Mouse (Mus musculus) testis, postnatal 14 days (tissue): ENCODE measurements at regions not wholly inside any gene's neighbourhood (a gene's known extent, or its start where the extent isn't known, plus 50 kb on each side); places are given as distances from the start of the nearest gene placed in this dataset.
A peak's percentile ranks its signal among the peaks of the same experiment; 100 is the strongest.

Experiments used
- DNase-seq: peaks from one replicate; pipeline ENCODE4 v3.0.0; 2021; ENCODE audit warnings: low spot score

DNA sequence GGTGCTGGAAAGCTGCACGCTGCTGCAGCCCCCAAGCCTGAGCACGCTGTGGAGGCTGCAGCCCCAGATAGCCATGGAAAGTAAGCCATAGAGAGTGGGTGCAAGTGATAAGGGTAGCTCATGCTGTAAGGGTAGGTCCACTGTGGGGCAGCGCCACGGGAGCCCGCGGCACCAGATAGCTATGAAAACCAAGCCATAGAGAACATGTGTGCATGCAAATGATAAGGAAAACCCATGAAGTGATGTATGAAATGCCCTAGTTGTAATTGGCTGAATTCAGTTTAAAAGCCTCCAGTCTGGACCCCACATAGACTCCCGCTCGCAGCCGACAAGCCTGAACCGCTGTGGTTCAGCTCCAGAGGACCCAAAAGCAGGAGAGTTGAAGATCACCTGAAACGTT lies 58.8 kb upstream of the L3mbtl3 start:
- DNase-seq = no peak

- DNase-seq = no peak
Observed at GRCm38 (mm10) chr10:26440720-26441119, 64.9 kb upstream of the L3mbtl3 start.

DNA sequence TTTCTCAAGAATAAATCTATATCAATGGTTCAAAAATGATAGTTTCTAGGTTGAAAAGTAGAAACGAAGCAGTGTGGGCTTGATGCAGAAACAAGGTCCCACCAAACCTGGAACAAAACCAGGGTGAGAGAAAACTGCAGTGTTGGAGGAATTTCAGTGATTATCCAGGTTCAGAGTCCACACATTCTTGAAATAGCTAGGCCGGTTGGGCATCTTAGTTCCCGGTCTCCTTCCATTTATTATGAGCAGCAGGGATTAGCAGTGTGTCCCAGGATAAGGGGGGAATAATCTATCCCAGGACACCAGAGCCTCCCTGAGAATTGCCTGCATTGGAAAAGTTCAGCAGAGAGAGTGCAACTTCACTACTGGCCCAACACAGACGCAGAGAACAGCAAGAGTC lies 108.5 kb upstream of the L3mbtl3 start:
- DNase-seq = no peak

GRCm38 (mm10) chr10:26491351-26491750 lies 115.6 kb upstream of the L3mbtl3 start:
- DNase-seq = no peak

DNA sequence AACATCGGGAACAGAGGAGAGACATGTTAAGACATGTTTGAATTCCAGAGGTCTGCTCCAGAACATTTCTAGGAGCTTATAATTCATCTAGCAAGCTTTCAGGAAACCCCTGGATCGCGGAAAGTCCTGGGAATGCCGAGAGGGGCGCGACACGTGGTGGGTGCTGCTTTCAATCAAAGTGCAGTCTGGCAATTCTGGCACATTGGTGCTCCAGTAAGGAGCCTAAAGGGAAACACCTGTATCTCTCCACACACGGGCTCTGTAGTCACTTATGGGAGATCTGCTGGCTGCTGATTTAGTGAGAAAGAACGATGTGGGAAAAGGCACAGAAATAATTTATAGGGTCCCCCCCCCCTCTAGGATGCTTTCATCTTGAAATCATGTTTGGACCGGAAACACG lies 116.4 kb upstream of the L3mbtl3 start:
- no peak for DNase-seq

DNA sequence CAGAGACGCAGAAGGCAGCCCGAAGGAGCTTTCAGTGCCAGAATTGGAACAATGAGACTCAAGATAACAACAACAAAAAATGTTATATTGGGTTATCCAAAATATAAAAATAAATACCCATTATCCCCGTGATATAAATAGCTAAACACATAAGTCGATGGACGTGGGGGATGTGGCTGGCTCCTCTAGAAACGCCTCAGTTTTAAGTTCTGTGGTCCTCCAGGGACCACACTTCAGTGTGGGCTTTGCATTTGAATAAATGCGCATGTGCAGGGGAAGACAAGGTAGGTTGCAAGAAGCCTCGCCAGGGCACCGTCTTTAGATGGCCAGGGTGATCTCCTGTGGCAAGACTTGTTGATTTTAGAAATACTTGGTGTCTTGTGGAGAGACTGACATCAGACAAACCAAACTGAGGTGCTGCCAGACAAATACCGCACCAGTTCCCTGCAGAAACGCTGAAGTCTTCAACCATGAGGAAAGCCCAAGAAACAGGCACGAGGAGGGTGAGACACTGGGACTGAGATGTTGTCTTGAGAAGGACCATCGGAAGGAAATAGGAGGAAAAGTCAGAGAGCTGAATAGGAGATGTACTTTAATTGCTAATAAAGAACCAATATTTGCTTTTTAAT lies 117.2 kb upstream of the L3mbtl3 start:
- no peak for DNase-seq

DNA sequence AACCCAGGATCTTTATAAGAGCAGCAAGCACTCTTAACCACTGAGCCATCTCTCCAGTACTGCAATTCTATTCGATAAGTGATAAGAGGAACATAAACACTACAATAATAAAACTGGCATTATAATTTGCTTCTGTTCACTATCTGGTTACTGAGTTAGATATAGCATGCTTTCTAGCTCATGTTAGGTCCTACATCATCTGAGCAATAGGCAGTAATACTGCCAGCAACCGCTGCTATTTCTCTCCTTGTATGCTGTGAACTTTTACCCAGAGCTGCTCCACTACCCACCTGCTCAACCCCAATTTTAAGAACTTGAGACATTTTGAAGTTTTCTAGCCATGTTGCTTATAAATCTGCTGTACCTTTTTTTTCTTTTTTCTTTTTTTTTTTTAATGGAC lies 118.0 kb upstream of the L3mbtl3 start:
- DNase-seq = no peak

DNA sequence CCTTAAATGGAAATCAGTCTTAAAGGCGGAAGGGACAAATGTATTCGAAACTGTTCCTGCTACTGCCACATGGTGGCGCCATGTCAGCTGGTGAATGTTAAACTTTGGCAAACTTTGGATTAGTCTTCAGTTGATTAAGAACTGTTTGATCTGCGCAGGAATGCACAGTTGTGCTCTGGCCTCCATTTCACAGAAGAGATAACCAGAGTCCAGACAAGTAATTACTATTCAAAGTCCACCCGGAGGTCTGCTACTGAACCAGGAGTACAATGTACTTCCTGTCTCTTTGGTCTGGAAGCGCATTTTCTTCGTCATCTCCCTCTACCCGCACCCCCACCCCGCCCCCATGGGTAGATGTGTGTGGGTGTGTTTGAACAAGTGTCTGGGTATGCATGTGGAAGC lies 118.6 kb upstream of the L3mbtl3 start:
- DNase-seq = peak; percentile 6

DNA sequence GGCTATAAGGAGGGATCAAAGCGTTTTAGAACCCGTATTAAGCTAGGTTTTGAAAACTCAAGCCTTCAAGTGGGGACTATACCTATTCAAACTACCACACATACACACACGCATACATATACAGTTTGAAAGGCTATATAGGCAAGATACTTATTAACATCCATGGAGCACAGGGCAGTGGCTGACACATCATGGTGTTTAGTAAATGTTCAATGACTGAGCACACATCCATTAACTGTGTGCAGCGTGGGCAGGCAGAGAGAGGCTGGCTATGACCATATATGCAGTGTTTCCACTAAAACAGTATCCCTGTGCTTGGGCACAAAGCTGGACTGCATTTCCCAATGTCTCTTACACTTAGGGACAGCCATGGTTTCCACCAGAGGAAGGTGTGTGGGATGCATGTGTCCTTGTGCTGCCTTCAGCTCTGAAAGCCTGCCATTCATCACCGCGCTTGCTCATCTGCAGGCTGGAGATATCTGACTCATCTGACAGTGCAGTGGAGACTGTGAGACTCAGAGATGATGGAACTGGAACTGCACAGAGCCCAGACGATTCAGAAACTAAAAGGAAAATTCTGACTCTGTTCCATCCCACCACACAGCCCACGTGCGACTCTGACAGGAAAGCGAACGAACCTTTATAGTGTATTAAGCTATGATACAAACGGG lies 124.6 kb upstream of the L3mbtl3 start:
- DNase-seq = no peak

DNA sequence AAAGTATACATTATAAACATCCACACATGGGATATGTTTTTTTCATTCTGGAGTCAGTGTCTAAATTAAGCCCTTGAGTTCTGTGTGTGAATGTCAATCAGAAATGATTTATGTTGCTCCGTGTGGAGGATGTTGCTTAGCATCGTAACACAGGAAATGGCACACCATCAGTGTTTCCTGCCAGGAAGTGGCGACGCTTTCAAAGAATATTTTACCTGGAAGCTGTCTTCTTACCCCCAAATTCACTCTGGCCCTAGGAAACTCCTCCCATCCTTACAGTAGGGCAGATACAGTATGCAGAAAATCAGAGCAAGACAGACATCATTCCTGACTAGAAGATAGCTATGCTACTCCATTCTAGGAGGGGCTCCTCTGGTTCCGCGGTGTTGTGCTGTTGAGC lies 145.1 kb upstream of the L3mbtl3 start:
- DNase-seq = no peak

DNA sequence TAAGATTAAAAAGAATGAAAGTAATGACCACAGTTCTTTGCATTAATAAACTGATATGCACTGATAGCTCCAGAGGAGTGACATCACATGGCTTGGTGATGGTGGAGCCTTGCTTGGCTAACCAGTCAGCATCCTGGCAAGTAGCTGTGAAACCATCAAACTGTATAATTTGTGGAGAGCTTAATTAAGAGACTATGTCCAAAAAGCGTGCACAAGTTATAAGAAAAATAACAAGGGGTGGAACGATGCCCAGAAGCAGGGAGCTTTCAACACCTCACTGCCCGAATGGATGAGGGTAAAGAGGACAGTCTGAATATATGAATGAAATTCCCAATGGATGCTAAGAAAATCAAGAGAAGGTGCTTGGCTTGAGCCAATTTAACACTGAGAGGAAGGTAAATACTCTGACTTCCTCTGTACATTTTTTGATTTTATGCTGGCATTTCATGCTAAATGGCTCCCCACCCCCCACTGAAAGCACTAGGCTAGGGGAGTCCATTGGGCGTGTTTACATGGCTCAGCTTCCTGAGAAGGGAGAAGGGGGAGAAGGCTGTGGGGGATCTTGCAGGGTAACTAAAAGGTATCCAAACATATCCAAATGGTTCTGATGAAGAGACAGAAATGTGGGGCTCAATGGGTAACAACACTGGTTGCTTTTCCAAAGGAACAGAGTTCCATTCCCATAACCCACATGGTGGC lies 150.2 kb upstream of the L3mbtl3 start:
- no peak for DNase-seq

DNA sequence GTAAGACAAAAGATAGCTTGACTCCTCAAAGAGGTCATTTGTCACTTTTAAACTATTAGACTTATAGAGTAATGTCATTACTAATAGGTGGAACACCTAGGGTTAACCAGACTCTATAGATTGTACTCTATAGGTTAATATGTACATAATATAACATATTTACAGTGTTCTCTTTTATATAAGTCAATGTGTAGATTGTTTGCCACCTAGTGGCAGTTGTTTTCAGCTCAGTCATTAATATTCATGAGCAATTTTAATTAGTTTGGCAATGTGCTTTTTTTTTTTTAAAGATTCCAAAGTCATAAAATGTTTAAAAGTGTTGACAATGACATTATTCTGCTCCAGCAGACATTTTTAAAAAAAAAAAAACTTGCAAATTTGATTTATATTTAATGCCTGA lies 164.4 kb upstream of the L3mbtl3 start:
- DNase-seq = no peak

DNA sequence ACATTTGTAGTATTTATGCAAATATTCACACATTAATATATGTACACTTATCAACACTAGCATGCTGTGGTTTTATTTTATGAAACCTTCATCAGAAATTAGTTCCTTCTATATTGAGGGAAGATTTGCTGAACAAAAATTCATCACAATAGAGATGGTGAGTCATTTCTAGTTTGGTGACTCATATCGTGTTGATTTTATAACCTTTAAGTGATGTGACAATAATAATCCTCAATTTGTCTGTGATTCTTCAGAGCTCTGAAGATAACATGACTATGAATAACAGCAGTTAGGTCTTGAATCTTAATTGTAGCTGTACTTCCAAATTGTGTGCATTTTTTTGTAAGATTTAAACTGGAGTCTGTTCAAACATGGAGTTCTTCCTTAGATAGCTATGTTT lies 168.3 kb upstream of the L3mbtl3 start:
- DNase-seq = no peak

DNA sequence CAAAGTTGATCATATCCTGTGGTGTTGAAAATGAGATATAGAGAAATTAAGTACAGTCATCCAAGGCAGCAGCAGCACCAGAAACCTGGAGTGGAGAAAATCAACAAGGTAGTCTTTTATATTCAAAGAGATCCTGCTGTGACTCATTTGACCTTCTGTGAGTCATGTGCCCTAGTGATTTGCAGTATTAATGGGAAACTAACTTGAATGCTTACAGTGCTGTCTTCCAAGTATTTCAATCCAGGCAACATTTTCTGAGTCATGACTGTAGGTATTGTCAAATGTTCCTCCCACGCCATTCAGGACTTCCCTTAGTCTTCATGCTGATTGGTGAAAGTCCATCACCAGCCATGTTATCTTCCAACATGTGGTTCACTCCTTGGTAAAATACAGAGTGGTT lies 169.0 kb upstream of the L3mbtl3 start:
- DNase-seq = no peak

DNA sequence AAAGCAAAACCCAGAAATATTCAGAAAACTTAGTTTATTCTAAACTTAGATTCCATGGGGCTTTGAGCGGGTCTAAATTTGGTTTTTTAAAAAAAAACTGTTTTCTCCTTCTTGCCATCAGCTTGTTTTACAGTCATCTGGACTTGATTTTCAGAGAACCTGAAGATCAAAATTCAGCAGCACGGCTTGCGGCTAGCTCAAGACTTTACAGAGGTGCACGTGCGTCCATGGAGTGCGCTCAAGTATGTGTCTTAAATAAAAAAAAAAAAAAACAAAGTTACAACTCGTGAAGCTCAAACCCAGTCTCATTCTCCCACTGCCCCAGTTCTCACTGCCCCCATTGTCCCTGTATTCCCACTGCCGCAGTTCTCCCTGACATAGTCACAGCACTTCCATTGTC lies 180.5 kb upstream of the L3mbtl3 start:
- DNase-seq = no peak

DNA sequence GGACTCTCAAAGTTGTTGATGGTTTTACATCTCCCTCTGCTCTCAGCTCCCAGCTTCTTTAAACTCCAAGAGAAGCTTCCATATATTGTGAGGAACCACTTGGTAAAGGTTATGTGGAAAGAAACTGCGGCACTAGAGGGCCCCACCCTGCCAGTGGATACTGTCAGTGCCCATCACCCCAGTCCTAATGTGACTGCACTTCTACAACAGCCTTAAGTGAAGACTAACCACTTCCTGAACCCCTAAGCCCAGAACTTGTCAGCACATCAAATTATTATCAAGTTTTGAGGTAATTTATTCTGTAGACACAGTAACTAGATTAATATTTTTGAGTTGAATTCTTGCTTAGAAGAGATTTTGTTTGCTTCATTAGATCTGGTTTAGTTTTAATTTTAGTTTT lies 182.3 kb upstream of the L3mbtl3 start:
- DNase-seq = no peak

DNA sequence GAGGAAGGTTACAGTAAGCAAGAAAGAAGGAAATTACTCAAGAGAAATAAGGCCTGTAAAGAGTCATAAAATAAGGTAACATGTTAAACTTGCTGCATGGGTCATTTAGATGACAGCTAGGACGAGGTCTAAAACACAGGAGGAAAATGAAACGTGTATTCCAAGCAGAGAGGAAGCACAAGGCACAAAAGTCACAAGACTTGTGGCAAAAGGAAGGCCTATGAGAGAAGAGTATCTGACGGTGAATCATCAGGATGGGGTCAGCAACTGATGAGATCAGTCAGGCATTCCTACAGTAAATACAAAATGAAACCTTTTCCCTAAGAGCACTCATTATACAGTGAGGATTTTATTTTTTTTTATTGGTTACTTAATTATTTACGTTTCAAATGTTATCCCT lies 183.6 kb upstream of the L3mbtl3 start:
- DNase-seq = no peak

DNA sequence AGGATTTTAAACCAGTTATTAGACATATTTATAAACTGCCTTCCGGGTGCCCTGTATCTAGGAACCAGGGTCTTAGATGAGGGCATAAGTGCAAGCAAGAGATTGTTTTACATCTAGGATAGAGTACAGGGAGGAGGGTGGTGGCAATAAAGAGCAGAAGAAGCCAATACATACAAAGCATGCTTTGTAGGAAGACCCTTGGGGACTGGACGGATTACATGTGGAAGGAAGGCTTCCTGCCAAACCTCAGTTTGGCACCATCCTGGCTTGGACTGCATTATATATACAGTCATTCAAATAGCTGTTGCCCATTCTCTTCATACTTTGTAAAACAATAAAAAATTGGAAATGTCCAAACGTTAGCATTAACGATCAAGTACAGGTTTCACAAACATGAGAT lies 184.7 kb upstream of the L3mbtl3 start:
- DNase-seq = no peak

GRCm38 (mm10) chr10:26564462-26564861 lies 188.7 kb upstream of the L3mbtl3 start:
- peak; percentile 11 for DNase-seq

- no peak for DNase-seq
Observed at GRCm38 (mm10) chr10:26567613-26568012, 185.6 kb upstream of the Arhgap18 start.

DNA sequence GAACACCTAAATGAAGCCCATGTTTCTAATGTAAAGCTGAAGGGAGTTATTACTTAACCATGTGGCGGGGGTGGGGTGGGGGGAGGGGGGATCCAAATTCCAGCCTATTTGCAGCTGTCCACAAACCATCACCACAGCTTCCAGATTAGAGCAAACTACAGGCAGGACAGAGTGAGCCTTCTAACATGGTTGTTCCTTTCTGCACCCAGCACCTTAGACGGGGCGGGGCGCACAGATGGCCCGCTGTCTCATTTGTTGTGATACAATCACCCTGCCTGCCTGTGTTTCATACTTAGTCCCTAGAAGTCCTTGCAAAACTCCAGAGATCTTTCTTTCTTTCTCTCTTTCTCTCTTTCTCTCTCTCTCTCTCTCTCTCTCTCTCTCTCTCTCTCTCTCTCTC lies 182.8 kb upstream of the Arhgap18 start:
- DNase-seq = no peak

- no peak for DNase-seq
Observed at GRCm38 (mm10) chr10:26571377-26571776, 181.8 kb upstream of the Arhgap18 start.

GRCm38 (mm10) chr10:26576153-26576552 lies 177.1 kb upstream of the Arhgap18 start:
- no peak for DNase-seq

- DNase-seq = no peak
Observed at GRCm38 (mm10) chr10:26577087-26577486, 176.1 kb upstream of the Arhgap18 start.
